Mouse (Mus musculus): ENCODE results near the gene Tmtc2.

- TF ChIP-seq POLR2A (IDR thresholded peaks at IDR 0.05; ENCODE audit: control insufficient read depth, extremely low read depth, insufficient read depth, low read length, poor library complexity) = no peak
- no peak for TF ChIP-seq CTCF (IDR thresholded peaks at IDR 0.05; ENCODE audit: borderline replicate concordance, control insufficient read depth, extremely low read depth, insufficient read depth, low read length, poor library complexity)
Measured at GRCm38 (mm10) chr10:105523405-105524088, 50.7 kb downstream of the Tmtc2 start.
